Mouse (Mus musculus): Measurements from ENCODE around the gene Sh2b2. TPM values are rescaled to one million over a fixed set of nuclear protein-coding genes. Genes with fewer than 3 reads are reported as not detected.
A peak's percentile ranks its signal among the peaks of the same experiment; 100 is the strongest.

The Sh2b2 gene
- polyA plus RNA-seq, 1 experiment: 13.5 TPM

GRCm38 (mm10) chr5:136269937-136270336 is 23.6 kb upstream of the Sh2b2 start:
- no peak overlapping the region for H3K4me3 ChIP-seq (ENCODE audit: insufficient read depth, low read length)
- no peak overlapping the region for H3K27ac ChIP-seq (ENCODE audit: insufficient read depth, low read depth, low read length)
- peaks cover 6% of the 10 kb centered on the region; the same call in 1 of the 2 replicates for H3K4me1 ChIP-seq (ENCODE audit: control insufficient read depth, insufficient read depth, low read length)
- TF ChIP-seq CTCF (IDR thresholded peaks at IDR 0.05; ENCODE audit: low read depth, low read length): no peak

- H3K27ac ChIP-seq (ENCODE audit: insufficient read depth, low read depth, low read length): no peak overlapping the region
- no peak for TF ChIP-seq CTCF (IDR thresholded peaks at IDR 0.05; ENCODE audit: low read depth, low read length)
- H3K4me1 ChIP-seq (ENCODE audit: control insufficient read depth, insufficient read depth, low read length): peaks cover 6% of the 10 kb centered on the region; the same call in 1 of the 2 replicates
- H3K4me3 ChIP-seq (ENCODE audit: insufficient read depth, low read length): no peak overlapping the region
Observed at GRCm38 (mm10) chr5:136266077-136266476, 19.7 kb upstream of the Sh2b2 start.

GRCm38 (mm10) chr5:136263342-136263741 is 17.0 kb upstream of the Sh2b2 start:
- Histone ChIP-seq H3K4me1 (ENCODE audit: control insufficient read depth, insufficient read depth, low read length) (peaks cover 3% of the 10 kb centered on the region; the same call in 1 of the 2 replicates), H3K4me3 (ENCODE audit: insufficient read depth, low read length) (no peak overlapping the region), H3K27ac (ENCODE audit: insufficient read depth, low read depth, low read length) (no peak overlapping the region)
- TF ChIP-seq CTCF (IDR thresholded peaks at IDR 0.05; ENCODE audit: low read depth, low read length): no peak
- no peak for TF ChIP-seq POLR2A (IDR thresholded peaks at IDR 0.05; ENCODE audit: borderline replicate concordance, low read depth, low read length)

- peak; percentile 75 for TF ChIP-seq CTCF (IDR thresholded peaks at IDR 0.05; ENCODE audit: low read depth, low read length)
- TF ChIP-seq POLR2A (IDR thresholded peaks at IDR 0.05; ENCODE audit: borderline replicate concordance, low read depth, low read length): no peak
- H3K27ac ChIP-seq (ENCODE audit: insufficient read depth, low read depth, low read length): no peak overlapping the region
- no peaks in the 10 kb centered on the region for H3K4me1 ChIP-seq (ENCODE audit: control insufficient read depth, insufficient read depth, low read length)
- no peak overlapping the region for H3K4me3 ChIP-seq (ENCODE audit: insufficient read depth, low read length)
Observed at GRCm38 (mm10) chr5:136258919-136259318, 12.6 kb upstream of the Sh2b2 start.

GRCm38 (mm10) chr5:136252899-136253298 is 6.5 kb upstream of the Sh2b2 start:
- Histone ChIP-seq H3K4me3 (ENCODE audit: insufficient read depth, low read length) (no peak overlapping the region), H3K27ac (ENCODE audit: insufficient read depth, low read depth, low read length) (no peak overlapping the region), H3K4me1 (ENCODE audit: control insufficient read depth, insufficient read depth, low read length) (peaks cover 11% of the 10 kb centered on the region)
- TF ChIP-seq CTCF (IDR thresholded peaks at IDR 0.05; ENCODE audit: low read depth, low read length): peak; percentile 89
- TF ChIP-seq POLR2A (IDR thresholded peaks at IDR 0.05; ENCODE audit: borderline replicate concordance, low read depth, low read length): no peak

GRCm38 (mm10) chr5:136251004-136251403 is 4.6 kb upstream of the Sh2b2 start:
- Histone ChIP-seq H3K4me3 (ENCODE audit: insufficient read depth, low read length) (no peak overlapping the region), H3K4me1 (ENCODE audit: control insufficient read depth, insufficient read depth, low read length) (peaks cover 27% of the 10 kb centered on the region)
- TF ChIP-seq CTCF (IDR thresholded peaks at IDR 0.05; ENCODE audit: low read depth, low read length) (peak; percentile 41; the same call in 1 of the 2 replicates), POLR2A (IDR thresholded peaks at IDR 0.05; ENCODE audit: borderline replicate concordance, low read depth, low read length) (no peak)

GRCm38 (mm10) chr5:136248441-136248840 is 2.1 kb upstream of the Sh2b2 start:
- no peak for TF ChIP-seq POLR2A (IDR thresholded peaks at IDR 0.05; ENCODE audit: borderline replicate concordance, low read depth, low read length)
- no peak for TF ChIP-seq CTCF (IDR thresholded peaks at IDR 0.05; ENCODE audit: low read depth, low read length)
- H3K4me1 ChIP-seq (ENCODE audit: control insufficient read depth, insufficient read depth, low read length): peaks cover 32% of the 10 kb centered on the region
- peak overlapping the region; percentile 38; the same call in 1 of the 2 replicates for H3K27ac ChIP-seq (ENCODE audit: insufficient read depth, low read depth, low read length)
- no peak overlapping the region for H3K4me3 ChIP-seq (ENCODE audit: insufficient read depth, low read length)

More at GRCm38 (mm10) chr5:136251004-136251403, 4.6 kb upstream of the Sh2b2 start:
- H3K27ac ChIP-seq (ENCODE audit: insufficient read depth, low read depth, low read length): no peak overlapping the region

GRCm38 (mm10) chr5:136245541-136246451 is 560 bp downstream of the Sh2b2 start:
- H3K4me1 ChIP-seq (ENCODE audit: control insufficient read depth, insufficient read depth, low read length): peaks cover 37% of the 10 kb centered on the region
- peak overlapping the region; percentile 66 for H3K4me3 ChIP-seq (ENCODE audit: insufficient read depth, low read length)
- H3K27ac ChIP-seq (ENCODE audit: insufficient read depth, low read depth, low read length): peak overlapping the region; percentile 92
- TF ChIP-seq CTCF (IDR thresholded peaks at IDR 0.05; ENCODE audit: low read depth, low read length) (peak; percentile 35), POLR2A (IDR thresholded peaks at IDR 0.05; ENCODE audit: borderline replicate concordance, low read depth, low read length) (no peak)

- Histone ChIP-seq H3K4me3 (ENCODE audit: insufficient read depth, low read length) (peak overlapping the region; percentile 91), H3K4me1 (ENCODE audit: control insufficient read depth, insufficient read depth, low read length) (peaks cover 37% of the 10 kb centered on the region), H3K27ac (ENCODE audit: insufficient read depth, low read depth, low read length) (peak overlapping the region; percentile 92)
- no peak for TF ChIP-seq CTCF (IDR thresholded peaks at IDR 0.05; ENCODE audit: low read depth, low read length)
- TF ChIP-seq POLR2A (IDR thresholded peaks at IDR 0.05; ENCODE audit: borderline replicate concordance, low read depth, low read length): no peak
Observed at GRCm38 (mm10) chr5:136244762-136245540, 1.4 kb downstream of the Sh2b2 start.

Data from bone marrow macrophage, adult 2 months (primary cell).